Mouse (Mus musculus): Measurements from ENCODE around the gene Rab11fip3. TPM values are rescaled to one million over a fixed set of nuclear protein-coding genes. Genes with fewer than 3 reads are reported as not detected.
A peak's percentile ranks its signal among the peaks of the same experiment; 100 is the strongest.
"Not testable (repeated sequence)": the region's sequence is repeated elsewhere in the genome, so short reads cannot be mapped to it uniquely, and the experiment has no call there.

Gene Rab11fip3
- polyA plus RNA-seq, 1 experiment from 2014 or later: 12.4 TPM

DNA sequence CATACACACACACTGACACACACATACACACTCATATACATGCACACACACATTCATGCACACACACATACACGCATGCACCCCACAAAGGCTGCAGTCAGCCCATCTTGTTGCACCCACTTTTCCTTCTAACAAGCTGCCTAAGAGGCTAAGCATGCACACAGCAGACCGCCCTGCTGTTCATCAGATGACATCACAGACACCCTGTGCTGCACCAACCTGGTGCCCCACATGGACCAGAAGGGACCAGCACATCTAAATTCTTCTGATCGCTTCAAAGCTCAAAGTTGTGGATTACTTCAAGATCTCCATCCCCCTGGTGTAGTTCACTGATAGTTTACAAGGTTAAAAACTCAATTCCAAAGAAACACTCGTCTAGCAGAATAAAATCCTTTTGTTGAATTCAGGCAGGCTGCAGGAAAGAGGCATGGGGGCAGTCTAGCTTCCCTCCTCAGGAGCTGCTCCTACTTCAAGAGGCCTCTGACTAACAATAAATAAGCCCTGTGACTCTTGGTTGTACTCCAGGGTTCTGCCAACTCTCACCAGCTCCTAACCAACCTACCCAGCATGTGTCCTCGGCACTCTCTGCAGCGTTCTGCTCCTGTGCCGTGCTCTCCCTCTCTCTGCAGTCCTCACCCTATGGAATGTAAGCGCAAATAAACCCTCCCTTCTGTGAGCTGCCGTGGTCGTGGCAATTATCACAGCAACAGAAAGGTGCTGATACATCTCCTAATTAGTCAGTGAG lies 22.9 kb downstream of the Rab11fip3 start:
- Histone ChIP-seq H3K27ac (no peak overlapping the region), H3K4me1 (replicated peaks) (no peaks in the 10 kb centered on the region; the same call in 1 of the 2 replicates), H3K9ac (no peak overlapping the region), H3K4me2 (replicated peaks) (no peak overlapping the region), H3K36me3 (no peaks in the 10 kb centered on the region), H3K27me3 (replicated peaks) (no peaks in the 10 kb centered on the region), H3K4me3 (replicated peaks) (no peak overlapping the region), H3K9me3 (no peaks in the 10 kb centered on the region)
- no peak for ATAC-seq
- 55% methylated on average over 10 of the region's 10 CpGs for WGBS

GRCm38 (mm10) chr17:26045285-26045684 lies 24.1 kb downstream of the Rab11fip3 start:
- H3K36me3 ChIP-seq: no peaks in the 10 kb centered on the region
- ATAC-seq: no peak
- H3K9ac ChIP-seq: no peak overlapping the region
- WGBS: 57% methylated on average over 4 of the region's 4 CpGs
- H3K9me3 ChIP-seq: no peaks in the 10 kb centered on the region
- H3K4me1 ChIP-seq (replicated peaks): no peaks in the 10 kb centered on the region; the same call in 1 of the 2 replicates
- no peaks in the 10 kb centered on the region for H3K27me3 ChIP-seq (replicated peaks)
- no peak overlapping the region for H3K27ac ChIP-seq
- H3K4me2 ChIP-seq (replicated peaks): no peak overlapping the region
- H3K4me3 ChIP-seq (replicated peaks): no peak overlapping the region

DNA sequence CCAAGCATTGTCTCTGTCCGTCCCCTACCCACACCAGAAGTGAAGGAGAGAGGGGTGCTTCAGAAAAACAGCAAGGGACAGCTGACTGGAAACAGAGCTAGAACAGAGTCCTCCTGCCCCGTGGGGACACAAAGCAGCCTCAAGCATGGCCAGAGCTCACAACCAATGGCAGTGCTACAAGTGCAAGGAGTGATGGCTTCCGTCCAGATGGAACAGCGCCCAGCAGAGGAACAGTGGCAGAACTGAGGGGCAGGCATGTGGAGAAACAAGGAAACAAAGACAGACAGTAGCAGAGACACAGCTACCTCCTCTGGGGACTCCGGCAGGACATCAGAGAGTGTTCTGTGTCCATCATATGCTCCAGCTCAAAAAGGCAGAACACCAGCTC lies 26.1 kb downstream of the Rab11fip3 start:
- Histone ChIP-seq H3K9ac (peak overlapping the region; percentile 18; the same call in 1 of the 2 replicates), H3K4me3 (replicated peaks) (no peak overlapping the region), H3K27me3 (replicated peaks) (no peaks in the 10 kb centered on the region), H3K27ac (no peak overlapping the region), H3K9me3 (no peaks in the 10 kb centered on the region), H3K4me2 (replicated peaks) (no peak overlapping the region), H3K4me1 (replicated peaks) (no peaks in the 10 kb centered on the region; the same call in 1 of the 2 replicates), H3K36me3 (no peaks in the 10 kb centered on the region)
- no peak for ATAC-seq
- WGBS: 73% methylated on average over 5 of the region's 5 CpGs

DNA sequence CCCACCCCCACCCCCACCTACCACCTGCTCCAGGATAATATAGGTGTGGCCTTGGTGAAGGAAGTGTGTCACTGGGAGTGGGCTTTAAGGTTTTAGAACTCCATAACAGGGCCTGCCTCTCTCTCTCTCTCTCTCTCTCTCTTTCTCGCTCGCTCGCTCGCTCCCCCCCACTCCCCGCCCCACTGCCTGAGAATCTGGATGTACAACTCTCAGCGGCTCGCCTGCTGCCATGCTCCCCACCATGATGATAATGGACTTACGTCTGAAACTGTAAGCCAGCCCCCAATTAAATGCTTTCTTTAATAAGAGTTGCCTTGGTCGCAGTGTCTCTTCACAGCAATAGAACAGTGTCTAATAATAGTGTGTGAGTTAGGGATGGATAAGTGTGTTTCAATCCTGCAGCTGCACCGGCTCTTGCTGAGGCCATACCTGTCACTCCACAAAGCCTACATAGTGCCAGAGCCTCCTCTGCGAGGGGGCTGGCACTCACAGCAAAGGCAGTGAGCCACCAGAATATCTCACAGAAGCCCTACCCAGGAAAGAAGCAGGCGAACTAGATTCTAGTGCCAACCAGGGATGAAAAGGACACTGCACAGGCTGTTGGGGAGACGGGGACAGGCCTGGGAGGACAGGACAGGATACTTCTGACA lies 26.6 kb downstream of the Rab11fip3 start:
- Histone ChIP-seq H3K4me3 (replicated peaks) (no peak overlapping the region), H3K4me1 (replicated peaks) (no peaks in the 10 kb centered on the region; the same call in 1 of the 2 replicates), H3K4me2 (replicated peaks) (no peak overlapping the region), H3K9ac (no peak overlapping the region), H3K36me3 (no peaks in the 10 kb centered on the region), H3K9me3 (no peaks in the 10 kb centered on the region), H3K27me3 (replicated peaks) (no peaks in the 10 kb centered on the region), H3K27ac (no peak overlapping the region)
- ATAC-seq: no peak
- WGBS: 83% methylated on average over 13 of the region's 13 CpGs

GRCm38 (mm10) chr17:26041111-26041802 lies 28.1 kb downstream of the Rab11fip3 start:
- no peak overlapping the region for H3K4me3 ChIP-seq (replicated peaks)
- no peaks in the 10 kb centered on the region for H3K9me3 ChIP-seq
- H3K4me1 ChIP-seq (replicated peaks): no peaks in the 10 kb centered on the region; the same call in 1 of the 2 replicates
- H3K36me3 ChIP-seq: no peaks in the 10 kb centered on the region
- WGBS: 46% methylated on average over 9 of the region's 9 CpGs
- H3K4me2 ChIP-seq (replicated peaks): no peak overlapping the region
- peak; percentile 63 for ATAC-seq
- H3K9ac ChIP-seq: no peak overlapping the region
- H3K27ac ChIP-seq: no peak overlapping the region
- H3K27me3 ChIP-seq (replicated peaks): no peaks in the 10 kb centered on the region

- 86% methylated on average over 8 of the region's 8 CpGs for WGBS
- H3K9me3 ChIP-seq: not testable (repeated sequence)
Observed at GRCm38 (mm10) chr17:26040711-26041110, 28.6 kb downstream of the Rab11fip3 start.

GRCm38 (mm10) chr17:26032037-26032436 lies 37.3 kb downstream of the Rab11fip3 start:
- no peaks in the 10 kb centered on the region for H3K4me1 ChIP-seq (replicated peaks)
- H3K9ac ChIP-seq: no peak overlapping the region
- H3K27me3 ChIP-seq (replicated peaks): no peaks in the 10 kb centered on the region
- WGBS: 74% methylated on average over 6 of the region's 6 CpGs
- no peak for ATAC-seq
- no peaks in the 10 kb centered on the region for H3K9me3 ChIP-seq
- no peak overlapping the region for H3K4me3 ChIP-seq (replicated peaks)
- H3K4me2 ChIP-seq (replicated peaks): no peak overlapping the region
- no peaks in the 10 kb centered on the region for H3K36me3 ChIP-seq
- H3K27ac ChIP-seq: no peak overlapping the region

More at GRCm38 (mm10) chr17:26040711-26041110, 28.6 kb downstream of the Rab11fip3 start:
- H3K27ac ChIP-seq; H3K27me3 ChIP-seq (replicated peaks); H3K4me2 ChIP-seq (replicated peaks); H3K4me3 ChIP-seq (replicated peaks); H3K9ac ChIP-seq; H3K4me1 ChIP-seq (replicated peaks); ATAC-seq; H3K36me3 ChIP-seq: not testable (repeated sequence)

DNA sequence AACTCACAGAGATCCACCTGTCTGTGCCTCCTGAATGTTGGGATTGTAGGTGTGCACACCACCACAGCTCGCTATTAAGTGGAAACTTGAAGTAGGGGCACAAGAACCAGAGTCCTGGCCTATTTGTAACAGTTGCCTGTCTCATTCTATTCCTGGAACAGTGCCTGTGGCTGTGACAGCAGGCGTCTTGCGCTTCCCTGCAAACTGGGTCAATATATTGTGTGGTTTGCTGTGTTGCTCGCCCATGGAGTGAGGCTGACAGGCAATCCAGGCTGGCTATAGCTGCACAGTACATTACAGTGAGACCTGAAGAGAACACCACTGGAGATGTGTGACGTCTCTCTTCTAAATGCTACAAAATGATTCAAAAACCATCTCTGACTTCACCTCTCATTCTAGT lies 37.8 kb downstream of the Rab11fip3 start:
- no peak for ATAC-seq
- 92% methylated on average over 5 of the region's 5 CpGs for WGBS
- no peak overlapping the region for H3K4me2 ChIP-seq (replicated peaks)

GRCm38 (mm10) chr17:26028261-26028660 lies 41.1 kb downstream of the Rab11fip3 start:
- Histone ChIP-seq H3K27ac (no peak overlapping the region), H3K36me3 (no peaks in the 10 kb centered on the region), H3K4me1 (replicated peaks) (no peaks in the 10 kb centered on the region), H3K27me3 (replicated peaks) (no peaks in the 10 kb centered on the region), H3K4me3 (replicated peaks) (no peak overlapping the region), H3K9ac (no peak overlapping the region), H3K4me2 (replicated peaks) (no peak overlapping the region), H3K9me3 (no peaks in the 10 kb centered on the region)
- 87% methylated on average over 4 of the region's 4 CpGs for WGBS
- ATAC-seq: no peak

More for the DNA sequence above, 37.8 kb downstream of the Rab11fip3 start:
- H3K9me3 ChIP-seq: no peaks in the 10 kb centered on the region
- no peaks in the 10 kb centered on the region for H3K36me3 ChIP-seq
- H3K9ac ChIP-seq: no peak overlapping the region
- no peaks in the 10 kb centered on the region for H3K27me3 ChIP-seq (replicated peaks)
- no peak overlapping the region for H3K4me3 ChIP-seq (replicated peaks)
- no peaks in the 10 kb centered on the region for H3K4me1 ChIP-seq (replicated peaks)
- H3K27ac ChIP-seq: no peak overlapping the region

GRCm38 (mm10) chr17:26024674-26025073 lies 44.7 kb downstream of the Rab11fip3 start:
- H3K27me3 ChIP-seq (replicated peaks): no peaks in the 10 kb centered on the region
- H3K9ac ChIP-seq: no peak overlapping the region
- no peak overlapping the region for H3K4me2 ChIP-seq (replicated peaks)
- no peak overlapping the region for H3K4me3 ChIP-seq (replicated peaks)
- H3K27ac ChIP-seq: no peak overlapping the region
- H3K9me3 ChIP-seq: no peaks in the 10 kb centered on the region
- WGBS: 92% methylated on average over 9 of the region's 9 CpGs
- H3K36me3 ChIP-seq: no peaks in the 10 kb centered on the region
- peaks cover 6% of the 10 kb centered on the region; the same call in 1 of the 2 replicates for H3K4me1 ChIP-seq (replicated peaks)
- no peak for ATAC-seq

- ATAC-seq: no peak
- 91% methylated on average over 8 of the region's 8 CpGs for WGBS
Observed at GRCm38 (mm10) chr17:26023966-26024365, 45.4 kb downstream of the Rab11fip3 start.

GRCm38 (mm10) chr17:26023181-26023580 lies 46.2 kb downstream of the Rab11fip3 start:
- no peak for ATAC-seq
- no peak overlapping the region for H3K9ac ChIP-seq
- no peak overlapping the region for H3K4me2 ChIP-seq (replicated peaks)
- no peaks in the 10 kb centered on the region for H3K36me3 ChIP-seq
- no peaks in the 10 kb centered on the region for H3K27me3 ChIP-seq (replicated peaks)
- H3K9me3 ChIP-seq: no peaks in the 10 kb centered on the region
- H3K4me1 ChIP-seq (replicated peaks): peaks cover 6% of the 10 kb centered on the region; the same call in 1 of the 2 replicates
- WGBS: 85% methylated on average over 5 of the region's 5 CpGs
- no peak overlapping the region for H3K4me3 ChIP-seq (replicated peaks)
- H3K27ac ChIP-seq: no peak overlapping the region

More at GRCm38 (mm10) chr17:26023966-26024365, 45.4 kb downstream of the Rab11fip3 start:
- H3K4me3 ChIP-seq (replicated peaks): no peak overlapping the region
- no peak overlapping the region for H3K4me2 ChIP-seq (replicated peaks)
- no peaks in the 10 kb centered on the region for H3K36me3 ChIP-seq
- H3K27me3 ChIP-seq (replicated peaks): no peaks in the 10 kb centered on the region
- no peaks in the 10 kb centered on the region for H3K9me3 ChIP-seq
- H3K9ac ChIP-seq: no peak overlapping the region
- H3K27ac ChIP-seq: no peak overlapping the region
- H3K4me1 ChIP-seq (replicated peaks): peaks cover 6% of the 10 kb centered on the region; the same call in 1 of the 2 replicates
